Mouse (Mus musculus): ENCODE measurements around the gene Spred2.

DNA sequence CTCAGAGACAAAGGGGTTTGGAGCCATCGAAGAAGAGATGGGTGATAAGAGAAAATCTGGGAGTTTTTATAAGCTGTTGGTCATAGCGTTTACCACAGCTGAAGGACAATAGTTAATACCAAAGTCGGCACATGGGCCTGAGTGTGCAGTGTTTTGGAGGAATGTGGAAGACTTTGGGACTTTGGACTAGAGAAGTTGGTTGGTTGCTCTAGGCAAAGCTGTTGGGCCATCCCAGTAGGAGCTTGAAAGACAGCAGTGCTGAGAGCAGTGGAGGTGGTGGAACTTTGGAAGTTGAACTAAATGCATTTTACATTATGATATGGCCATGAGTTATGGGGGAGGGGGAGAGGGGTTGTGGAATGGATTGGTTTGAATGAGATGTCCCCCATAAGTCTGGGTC, 89.2 kb downstream of the Spred2 start:
- TF ChIP-seq CTCF (IDR thresholded peaks at IDR 0.05; ENCODE audit: low read depth), result no peak
- no peak for TF ChIP-seq EP300 (IDR thresholded peaks at IDR 0.05; ENCODE audit: low read depth)
